In genomic region chr2:147339796-147340195, GRCm38 (mm10) we compare ENCODE assay signal across 32 mouse cellular contexts. TPM values are rescaled to one million over a fixed set of nuclear protein-coding genes. Genes with fewer than 3 reads are reported as not detected.
A peak's percentile ranks its signal among the peaks of the same experiment; 100 is the strongest.
DNase-seq lines count a peak whose midpoint lies in the region; ATAC-seq and TF ChIP-seq lines count a peak whose summit lies in the region.
"Had no signal": no experiment of that assay in that cellular context is flagged by ENCODE, and none has a peak within 500 bp of the region (broad histone marks: within the 10 kb centered on the region; RNA-seq: fewer than 3 reads in every experiment).

No protein-coding gene starts in this region.

- peak; percentile 52 for DNase-seq in heart, adult 11 months
- no peak for DNase-seq in heart, postnatal 10 days
- peak; percentile 32 for DNase-seq in lung, embryonic 14.5 days
- DNase-seq in lung, postnatal 14 days: no peak
- DNase-seq in brain, embryonic 14.5 days (ENCODE audit: low read depth): peak; percentile 42
- DNase-seq in embryonic facial prominence, embryonic 14.5 days (ENCODE audit: low spot score): peak; percentile 79
- DNase-seq in layer of hippocampus, adult 9-11 months: no peak
- DNase-seq: adrenal gland, adult 8-10 months; cerebellum, adult 9-11 months; forebrain, postnatal 0 days; heart, postnatal 14 days; kidney, postnatal 14 days; lung, postnatal 4 days; thymus, postnatal 4 days had no signal

- no peak overlapping the region for H3K9ac ChIP-seq in lung, embryonic 14.5 days
- no peak overlapping the region for H3K9ac ChIP-seq in embryonic facial prominence, embryonic 14.5 days (ENCODE audit: low read depth, low read length)
- H3K9ac ChIP-seq: embryonic facial prominence, embryonic 15.5 days; forebrain, embryonic 12.5 days; forebrain, postnatal 0 days; heart, embryonic 13.5 days; midbrain, embryonic 13.5 days had no signal

- TF ChIP-seq POLR2A in brain, embryonic 14.5 days (IDR thresholded peaks at IDR 0.05; ENCODE audit: borderline replicate concordance, extremely low read depth, insufficient read depth, insufficient read length, poor library complexity, severe bottlenecking): no peak

- ATAC-seq in lung, embryonic 14.5 days (ENCODE audit: insufficient read depth): no peak
- ATAC-seq in embryonic facial prominence, embryonic 14.5 days (ENCODE audit: low read depth): peak; percentile 47
- ATAC-seq: forebrain, postnatal 0 days; intestine, postnatal 0 days; midbrain, embryonic 13.5 days had no signal

- 54% methylated on average over 4 of the region's 4 CpGs for WGBS in lung, embryonic 14.5 days
- WGBS in embryonic facial prominence, embryonic 14.5 days: 39% methylated on average over 4 of the region's 4 CpGs

- no peaks in the 10 kb centered on the region for H3K36me3 ChIP-seq in lung, embryonic 14.5 days (ENCODE audit: insufficient read depth)
- no peaks in the 10 kb centered on the region for H3K36me3 ChIP-seq in embryonic facial prominence, embryonic 14.5 days (ENCODE audit: control insufficient read depth, insufficient read depth, low read length)
- H3K36me3 ChIP-seq: embryonic facial prominence, embryonic 15.5 days; forebrain, embryonic 12.5 days; heart, embryonic 13.5 days; midbrain, embryonic 13.5 days had no signal

- H3K4me3 ChIP-seq in lung, embryonic 14.5 days (ENCODE audit: low read depth, low read length): no peak overlapping the region
- H3K4me3 ChIP-seq in embryonic facial prominence, embryonic 14.5 days (ENCODE audit: low read depth, low read length): no peak overlapping the region
- H3K4me3 ChIP-seq: embryonic facial prominence, embryonic 15.5 days; forebrain, embryonic 12.5 days; heart, embryonic 13.5 days; megakaryocyte, embryonic 14.5 days; midbrain, embryonic 13.5 days; myocyte had no signal

- no peak overlapping the region for H3K4me2 ChIP-seq in lung, embryonic 14.5 days
- no peak overlapping the region for H3K4me2 ChIP-seq in embryonic facial prominence, embryonic 14.5 days (ENCODE audit: low read depth, low read length)
- H3K4me2 ChIP-seq: embryonic facial prominence, embryonic 15.5 days; forebrain, embryonic 12.5 days; heart, embryonic 13.5 days; liver, embryonic 11.5 days; midbrain, embryonic 13.5 days had no signal

- H3K27ac ChIP-seq in lung, embryonic 14.5 days (ENCODE audit: low read depth): no peak overlapping the region
- H3K27ac ChIP-seq in embryonic facial prominence, embryonic 14.5 days (replicated peaks; ENCODE audit: low read depth, low read length): no peak overlapping the region
- H3K27ac ChIP-seq: embryonic facial prominence, embryonic 15.5 days; forebrain, embryonic 12.5 days; heart, embryonic 13.5 days; midbrain, embryonic 13.5 days had no signal

- intact Hi-C loops in heart, postnatal 10 days (cut with DNase I): no loop called here

- no peaks in the 10 kb centered on the region for H3K27me3 ChIP-seq in lung, embryonic 14.5 days (ENCODE audit: insufficient read depth, low read length)
- no peaks in the 10 kb centered on the region for H3K27me3 ChIP-seq in embryonic facial prominence, embryonic 14.5 days (replicated peaks; ENCODE audit: control insufficient read depth, insufficient read depth, low read length)
- H3K27me3 ChIP-seq: CH12.LX; embryonic facial prominence, embryonic 15.5 days; forebrain, embryonic 12.5 days; megakaryocyte, embryonic 14.5 days had no signal

- TF ChIP-seq CTCF in lung, embryonic 14.5 days (IDR thresholded peaks at IDR 0.05; ENCODE audit: low read depth): no peak
- no peak for TF ChIP-seq CTCF in brain, embryonic 14.5 days (IDR thresholded peaks at IDR 0.05; ENCODE audit: borderline replicate concordance, extremely low read depth, insufficient read depth, insufficient read length)

- no peaks in the 10 kb centered on the region for H3K4me1 ChIP-seq in lung, embryonic 14.5 days (ENCODE audit: insufficient read depth)
- H3K4me1 ChIP-seq in embryonic facial prominence, embryonic 14.5 days (ENCODE audit: control insufficient read depth, insufficient read depth, low read length): peaks cover 17% of the 10 kb centered on the region
- H3K4me1 ChIP-seq: forebrain, embryonic 12.5 days; heart, embryonic 13.5 days; megakaryocyte, embryonic 14.5 days; midbrain, embryonic 13.5 days had no signal

- H3K9me3 ChIP-seq in lung, embryonic 14.5 days (ENCODE audit: low read depth, low read length): no peaks in the 10 kb centered on the region
- no peaks in the 10 kb centered on the region for H3K9me3 ChIP-seq in embryonic facial prominence, embryonic 14.5 days (ENCODE audit: control insufficient read depth, low read length)
- H3K9me3 ChIP-seq: embryonic facial prominence, embryonic 15.5 days; forebrain, embryonic 12.5 days; heart, embryonic 13.5 days; megakaryocyte, embryonic 14.5 days; midbrain, embryonic 13.5 days had no signal

RNA-seq across cellular contexts. Expression of gene Pax1, which starts 21.9 kb away (rescaled TPM):
- total RNA-seq in heart, postnatal 10 days (2021): not detected
- polyA plus RNA-seq in lung, embryonic 14.5 days (2014; fragmentation: Nextera tagmentation; extraction: Ambion mirVana): 0.07 TPM in 1 of 2 replicates, not detected in the other
- 0.55 and 0.85 TPM in 2 replicates for polyA plus RNA-seq in brain, embryonic 14.5 days (2012; rRNA removed)
- polyA plus RNA-seq in embryonic facial prominence, embryonic 14.5 days (2014; fragmentation: Nextera tagmentation; extraction: Ambion mirVana): 7.3 and 9.3 TPM in 2 replicates
- total RNA-seq: adrenal gland, adult 8-10 months; CH12.LX; gastrocnemius, adult 8-10 months; heart, adult 8-10 months; layer of hippocampus, postnatal 25 days; left cerebral cortex, adult 8-10 months had no signal
- polyA plus RNA-seq: C2C12; cortical plate, adult 2 months; forebrain, postnatal 0 days; intestine, postnatal 0 days; kidney, embryonic 14.5 days; liver, embryonic 16.5 days; myocyte; stomach, embryonic 14.5 days had no signal

Comparison
In these comparisons a context has a peak if more than half of its experiments do, and no peak if none do; other contexts are left out.
1. DNase-seq: peak in heart, adult 11 months (single experiment), lung, embryonic 14.5 days (single experiment), brain, embryonic 14.5 days (single experiment) and embryonic facial prominence, embryonic 14.5 days (single experiment); none in heart, postnatal 10 days (0 of 2), lung, postnatal 14 days (single experiment) and layer of hippocampus, adult 9-11 months (single experiment).